Mouse (Mus musculus) megakaryocyte, embryonic 14.5 days (primary cell): ENCODE results near the gene Camkmt. TPM values are rescaled to one million over a fixed set of nuclear protein-coding genes. Genes with fewer than 3 reads are reported as not detected.

Source experiments
- H3K27me3 ChIP-seq: replicated peaks from 2 replicates; pipeline ENCODE3; 2012; ENCODE audit warnings: inconsistent platforms
- H3K36me3 ChIP-seq: replicated peaks from 2 replicates; pipeline ENCODE3; 2012; ENCODE audit warnings: low read length, inconsistent platforms, mixed read lengths
- H3K4me1 ChIP-seq: 2 replicates; pipeline ENCODE4 v1.6.1; 2012; ENCODE audit warnings: inconsistent platforms
- H3K4me3 ChIP-seq: replicated peaks from 2 replicates; pipeline ENCODE3; 2012; ENCODE audit warnings: moderate library complexity, mild to moderate bottlenecking, inconsistent platforms
- H3K9me3 ChIP-seq: 2 replicates; pipeline ENCODE4 v1.6.1; 2012; ENCODE audit warnings: inconsistent platforms
- FLI1 ChIP-seq: IDR thresholded peaks from 2 replicates; pipeline ENCODE4 v1.6.1; 2012; ENCODE audit warnings: low read length, inconsistent platforms, mixed read lengths
- GATA1 ChIP-seq: IDR thresholded peaks from 3 replicates; pipeline ENCODE4 v1.6.1; 2012; ENCODE audit warnings: mixed read lengths, low read length, inconsistent platforms, borderline replicate concordance
- polyA plus RNA-seq: library from polyadenylated mRNA; stranded (reverse); fragments of >175 nt; gene quantifications from 2 replicates; pipeline ENCODE4 v1.2.3, GENCODE M21; 2012; ENCODE audit warnings: low replicate concordance; ENCODE audit not compliant: insufficient read depth

The Camkmt gene
- polyA plus RNA-seq, 1 experiment: 7.6 TPM

- no peak for TF ChIP-seq GATA1
- TF ChIP-seq FLI1: no peak
- Histone ChIP-seq H3K36me3 (no peaks in the 10 kb centered on the region), H3K27me3 (no peaks in the 10 kb centered on the region), H3K4me1 (no peaks in the 10 kb centered on the region), H3K4me3 (no peak overlapping the region), H3K9me3 (0 out of 2 replicates have a peak, but pooled peaks cover 4% of the 10 kb centered on the region)
Measured at GRCm38 (mm10) chr17:85308566-85308965, 218.2 kb downstream of the Camkmt start.

- H3K4me3 ChIP-seq: no peak overlapping the region
- H3K9me3 ChIP-seq: peaks cover 7% of the 10 kb centered on the region; the same call in 1 of the 2 replicates
- no peak for TF ChIP-seq GATA1
- TF ChIP-seq FLI1: no peak
- H3K4me1 ChIP-seq: no peaks in the 10 kb centered on the region
- no peaks in the 10 kb centered on the region for H3K27me3 ChIP-seq
- no peaks in the 10 kb centered on the region for H3K36me3 ChIP-seq
Measured at GRCm38 (mm10) chr17:85309046-85309445, 218.7 kb downstream of the Camkmt start.

GRCm38 (mm10) chr17:85311348-85311747 is 221.0 kb downstream of the Camkmt start:
- Histone ChIP-seq H3K9me3 (peaks cover 19% of the 10 kb centered on the region), H3K4me1 (no peaks in the 10 kb centered on the region), H3K4me3 (no peak overlapping the region), H3K27me3 (no peaks in the 10 kb centered on the region), H3K36me3 (no peaks in the 10 kb centered on the region)
- no peak for TF ChIP-seq GATA1
- no peak for TF ChIP-seq FLI1

- no peaks in the 10 kb centered on the region for H3K36me3 ChIP-seq
- H3K27me3 ChIP-seq: no peaks in the 10 kb centered on the region
- no peak for TF ChIP-seq FLI1
- no peak for TF ChIP-seq GATA1
- no peaks in the 10 kb centered on the region for H3K4me1 ChIP-seq
- H3K9me3 ChIP-seq: peaks cover 42% of the 10 kb centered on the region
- H3K4me3 ChIP-seq: no peak overlapping the region
Measured at GRCm38 (mm10) chr17:85318401-85318800, 228.0 kb downstream of the Camkmt start.

- Histone ChIP-seq H3K27me3 (no peaks in the 10 kb centered on the region), H3K4me3 (no peak overlapping the region), H3K36me3 (no peaks in the 10 kb centered on the region), H3K9me3 (peaks cover 38% of the 10 kb centered on the region), H3K4me1 (no peaks in the 10 kb centered on the region)
- TF ChIP-seq GATA1 (no peak), FLI1 (no peak)
Measured at GRCm38 (mm10) chr17:85319779-85320300, 229.5 kb downstream of the Camkmt start.

GRCm38 (mm10) chr17:85328901-85329300 is 238.5 kb downstream of the Camkmt start:
- H3K4me1 ChIP-seq: no peaks in the 10 kb centered on the region
- no peaks in the 10 kb centered on the region for H3K36me3 ChIP-seq
- peaks cover 32% of the 10 kb centered on the region for H3K9me3 ChIP-seq
- no peak for TF ChIP-seq GATA1
- TF ChIP-seq FLI1: no peak
- no peaks in the 10 kb centered on the region for H3K27me3 ChIP-seq
- no peak overlapping the region for H3K4me3 ChIP-seq

GRCm38 (mm10) chr17:85335464-85335863 is 245.1 kb downstream of the Camkmt start:
- TF ChIP-seq FLI1: no peak
- no peak for TF ChIP-seq GATA1
- Histone ChIP-seq H3K9me3 (peaks cover 30% of the 10 kb centered on the region), H3K4me3 (no peak overlapping the region), H3K27me3 (no peaks in the 10 kb centered on the region), H3K36me3 (no peaks in the 10 kb centered on the region), H3K4me1 (0 out of 2 replicates have a peak, but pooled peaks cover 4% of the 10 kb centered on the region)

GRCm38 (mm10) chr17:85337666-85338065 is 247.3 kb downstream of the Camkmt start:
- Histone ChIP-seq H3K4me1 (0 out of 2 replicates have a peak, but pooled peaks cover 4% of the 10 kb centered on the region), H3K9me3 (peaks cover 27% of the 10 kb centered on the region), H3K36me3 (no peaks in the 10 kb centered on the region), H3K4me3 (no peak overlapping the region), H3K27me3 (no peaks in the 10 kb centered on the region)
- TF ChIP-seq FLI1 (no peak), GATA1 (no peak)

- Histone ChIP-seq H3K27me3 (no peaks in the 10 kb centered on the region), H3K4me3 (no peak overlapping the region), H3K9me3 (peaks cover 32% of the 10 kb centered on the region), H3K36me3 (no peaks in the 10 kb centered on the region), H3K4me1 (0 out of 2 replicates have a peak, but pooled peaks cover 4% of the 10 kb centered on the region)
- no peak for TF ChIP-seq GATA1
- no peak for TF ChIP-seq FLI1
Measured at GRCm38 (mm10) chr17:85341134-85341700, 250.9 kb downstream of the Camkmt start.

GRCm38 (mm10) chr17:85342471-85342870 is 252.1 kb downstream of the Camkmt start:
- Histone ChIP-seq H3K4me1 (0 out of 2 replicates have a peak, but pooled peaks cover 4% of the 10 kb centered on the region), H3K36me3 (no peaks in the 10 kb centered on the region), H3K27me3 (no peaks in the 10 kb centered on the region), H3K9me3 (peaks cover 37% of the 10 kb centered on the region), H3K4me3 (no peak overlapping the region)
- TF ChIP-seq FLI1: no peak
- no peak for TF ChIP-seq GATA1
